Mouse (Mus musculus) lung, embryonic 14.5 days (tissue): ENCODE data around the gene Tbcb. TPM values are rescaled to one million over a fixed set of nuclear protein-coding genes. Genes with fewer than 3 reads are reported as not detected.
"Not testable (repeated sequence)": the region's sequence is repeated elsewhere in the genome, so short reads cannot be mapped to it uniquely, and the experiment has no call there.

ENCODE experiments used
- ATAC-seq: fragments of 200-750 bp; cut with Nextera tagmentation; 2 replicates; pipeline ENCODE4 v1.8.0; 2017; ENCODE audit warnings: mild to moderate bottlenecking, moderate TSS enrichment, moderate library complexity; ENCODE audit not compliant: insufficient read depth
- DNase-seq: peaks from one replicate; pipeline ENCODE4 v3.0.0-alpha.2; 2015
- H3K27ac ChIP-seq: fragments of 300-500 bp; sonication (generic); 2 replicates; pipeline ENCODE4 v1.5.1; 2014; ENCODE audit warnings: low read depth, mild to moderate bottlenecking, moderate library complexity
- H3K27me3 ChIP-seq: fragments of 300-500 bp; sonication (generic); 2 replicates; pipeline ENCODE4 v1.6.1; 2014; ENCODE audit warnings: low read length, control low read depth; ENCODE audit not compliant: insufficient read depth
- H3K36me3 ChIP-seq: fragments of 300-500 bp; sonication (generic); 2 replicates; pipeline ENCODE4 v1.6.1; 2014; ENCODE audit warnings: control low read depth; ENCODE audit not compliant: insufficient read depth
- H3K4me1 ChIP-seq: fragments of 300-500 bp; sonication (generic); 2 replicates; pipeline ENCODE4 v1.6.1; 2014; ENCODE audit warnings: antibody characterized with exemption, control low read depth; ENCODE audit not compliant: insufficient read depth
- H3K4me2 ChIP-seq: fragments of 300-500 bp; sonication (generic); 2 replicates; pipeline ENCODE4 v1.6.1; 2014; ENCODE audit warnings: mild to moderate bottlenecking
- H3K4me3 ChIP-seq: fragments of 300-500 bp; sonication (generic); 2 replicates; pipeline ENCODE4 v1.5.1; 2014; ENCODE audit warnings: low read depth, low read length
- H3K9ac ChIP-seq: fragments of 300-500 bp; sonication (generic); 2 replicates; pipeline ENCODE4 v1.6.1; 2014
- H3K9me3 ChIP-seq: fragments of 300-500 bp; sonication (generic); 2 replicates; pipeline ENCODE4 v1.6.1; 2016; ENCODE audit warnings: low read depth, low read length, control low read depth
- CTCF ChIP-seq: IDR thresholded peaks from 2 replicates; pipeline ENCODE4 v1.5.1; 2016; ENCODE audit warnings: antibody characterized with exemption, low read depth
- whole genome bisulfite sequencing: fragments of 180-500 bp; shearing (Covaris S2); extraction: QIAGEN DNeasy Blood & Tissue Kit; methylation state at CpG from one replicate; pipeline ENCODE4 v1.1.7; 2014; 5-methylcytosine and 5-hydroxymethylcytosine counted together
- polyA plus RNA-seq: library from polyadenylated mRNA; unstranded; fragments of >200 nt; fragmentation: Nextera tagmentation; extraction: Ambion mirVana; gene quantifications from 2 replicates; pipeline ENCODE4 v1.2.1, GENCODE M21; 2014

The Tbcb gene
- polyA plus RNA-seq, 1 experiment from 2014 or later: 182 TPM

GRCm38 (mm10) chr7:30213881-30214280 is 18.2 kb downstream of the Tbcb start:
- Histone ChIP-seq H3K4me1 (no peaks in the 10 kb centered on the region), H3K4me3 (no peak overlapping the region), H3K9me3 (no peaks in the 10 kb centered on the region), H3K36me3 (no peaks in the 10 kb centered on the region), H3K4me2 (no peak overlapping the region), H3K9ac (no peak overlapping the region), H3K27ac (no peak overlapping the region), H3K27me3 (no peaks in the 10 kb centered on the region)
- no peak for TF ChIP-seq CTCF
- WGBS: 84% methylated on average over 3 of the region's 3 CpGs
- no peak for DNase-seq
- ATAC-seq: no peak

GRCm38 (mm10) chr7:30211025-30211424 is 21.0 kb downstream of the Tbcb start:
- no peak for DNase-seq
- H3K27me3 ChIP-seq: no peaks in the 10 kb centered on the region
- H3K4me1 ChIP-seq: no peaks in the 10 kb centered on the region
- H3K4me2 ChIP-seq: no peak overlapping the region
- TF ChIP-seq CTCF: no peak
- no peaks in the 10 kb centered on the region for H3K36me3 ChIP-seq
- no peaks in the 10 kb centered on the region for H3K9me3 ChIP-seq
- 22% methylated on average over 4 of the region's 4 CpGs for WGBS
- ATAC-seq: no peak
- H3K9ac ChIP-seq: no peak overlapping the region
- H3K27ac ChIP-seq: no peak overlapping the region
- H3K4me3 ChIP-seq: no peak overlapping the region

- not testable (repeated sequence) for H3K9me3 ChIP-seq, H3K4me1 ChIP-seq, H3K4me2 ChIP-seq, H3K36me3 ChIP-seq, H3K27me3 ChIP-seq, H3K27ac ChIP-seq, DNase-seq, ATAC-seq, H3K4me3 ChIP-seq, H3K9ac ChIP-seq
- 53% methylated on average over 5 of the region's 5 CpGs for WGBS
These were observed 25.7 kb downstream of the Tbcb start for GRCm38 (mm10) chr7:30206364-30206763.

- peak; percentile 87 for TF ChIP-seq CTCF
- H3K36me3 ChIP-seq: no peaks in the 10 kb centered on the region
- H3K9me3 ChIP-seq: no peaks in the 10 kb centered on the region
- no peak overlapping the region for H3K27ac ChIP-seq
- 7% methylated on average over 2 of the region's 2 CpGs for WGBS
- no peak for ATAC-seq
- H3K9ac ChIP-seq: no peak overlapping the region
- H3K27me3 ChIP-seq: no peaks in the 10 kb centered on the region
- H3K4me3 ChIP-seq: no peak overlapping the region
- H3K4me2 ChIP-seq: no peak overlapping the region
- no peaks in the 10 kb centered on the region for H3K4me1 ChIP-seq
- peak; percentile 84 for DNase-seq
These were observed 26.7 kb downstream of the Tbcb start for GRCm38 (mm10) chr7:30205383-30205782.

- Histone ChIP-seq H3K4me3 (no peak overlapping the region), H3K9me3 (no peaks in the 10 kb centered on the region), H3K4me2 (no peak overlapping the region), H3K9ac (no peak overlapping the region), H3K4me1 (no peaks in the 10 kb centered on the region), H3K27ac (no peak overlapping the region), H3K36me3 (no peaks in the 10 kb centered on the region), H3K27me3 (no peaks in the 10 kb centered on the region)
- no peak for TF ChIP-seq CTCF
- no peak for DNase-seq
- WGBS: 22% methylated on average over 8 of the region's 8 CpGs
- ATAC-seq: no peak
These were observed 27.7 kb downstream of the Tbcb start for GRCm38 (mm10) chr7:30204380-30204779.

GRCm38 (mm10) chr7:30202895-30203690 is 29.0 kb downstream of the Tbcb start:
- Histone ChIP-seq H3K27me3 (no peaks in the 10 kb centered on the region), H3K9ac (no peak overlapping the region), H3K27ac (no peak overlapping the region), H3K36me3 (no peaks in the 10 kb centered on the region), H3K4me3 (no peak overlapping the region), H3K4me2 (no peak overlapping the region), H3K4me1 (no peaks in the 10 kb centered on the region), H3K9me3 (no peaks in the 10 kb centered on the region)
- DNase-seq (no peak), ATAC-seq (no peak)
- TF ChIP-seq CTCF: no peak
- 40% methylated on average over 11 of the region's 11 CpGs for WGBS

- H3K27ac ChIP-seq, H3K36me3 ChIP-seq, H3K4me1 ChIP-seq, H3K4me2 ChIP-seq, ATAC-seq, H3K27me3 ChIP-seq, H3K9ac ChIP-seq, DNase-seq, H3K4me3 ChIP-seq, H3K9me3 ChIP-seq: not testable (repeated sequence)
- 78% methylated on average over 5 of the region's 5 CpGs for WGBS
These were observed 31.4 kb downstream of the Tbcb start for GRCm38 (mm10) chr7:30200661-30201060.
